Mouse (Mus musculus): Measurements from ENCODE around the gene Tbx6. TPM values are rescaled to one million over a fixed set of nuclear protein-coding genes. Genes with fewer than 3 reads are reported as not detected.

The Tbx6 gene
- polyA plus RNA-seq, 1 experiment from 2014 or later: 0.53 TPM

DNA sequence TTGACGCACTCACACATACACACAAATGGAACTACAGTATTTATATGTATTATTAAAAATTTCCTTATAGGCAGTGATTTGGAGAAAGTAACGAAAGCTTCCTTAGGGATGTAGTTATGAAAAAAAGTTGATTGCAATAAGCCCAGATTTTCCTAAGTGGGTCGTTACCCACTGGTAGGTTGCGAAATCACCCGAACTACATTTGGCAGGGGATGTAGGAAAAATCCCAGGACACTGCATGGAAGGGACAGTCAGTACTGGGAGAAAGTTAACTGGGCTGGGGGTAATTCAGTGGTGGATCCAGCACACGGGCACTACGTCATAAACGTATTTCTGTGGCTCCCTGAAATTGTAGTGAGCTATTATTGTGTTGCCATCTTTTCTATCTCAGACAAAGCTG is 35.2 kb downstream of the Tbx6 start:
- no peak for DNase-seq (ENCODE audit: low spot score)
- WGBS: 90% methylated on average over 8 of the region's 8 CpGs
- H3K36me3 ChIP-seq: no peaks in the 10 kb centered on the region
- H3K4me1 ChIP-seq: no peaks in the 10 kb centered on the region
- no peak overlapping the region for H3K4me3 ChIP-seq
- H3K27ac ChIP-seq: no peak overlapping the region
- H3K27me3 ChIP-seq (ENCODE audit: low read depth, poor library complexity, severe bottlenecking): no peaks in the 10 kb centered on the region
- H3K9me3 ChIP-seq (replicated peaks): no peaks in the 10 kb centered on the region

DNA sequence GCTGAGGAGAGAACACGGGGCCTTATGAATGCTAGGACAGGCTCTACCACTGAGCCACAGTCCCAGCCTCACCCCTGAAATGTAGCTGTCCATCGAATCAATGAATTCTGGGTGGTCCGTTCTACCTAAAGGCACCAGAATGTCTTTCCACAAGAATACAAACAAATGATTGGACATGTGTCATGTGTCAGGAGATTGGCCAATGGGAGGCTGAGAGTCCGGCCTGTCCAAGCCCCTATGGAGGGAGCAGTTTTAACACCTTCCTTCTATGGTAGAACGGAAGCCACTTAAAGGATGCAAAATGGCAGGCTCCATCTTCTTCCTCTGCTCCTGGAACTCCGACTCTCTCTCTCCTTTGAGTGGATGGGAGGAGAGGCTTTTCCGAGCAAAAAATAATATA is 36.3 kb downstream of the Tbx6 start:
- Histone ChIP-seq H3K4me3 (no peak overlapping the region), H3K27me3 (ENCODE audit: low read depth, poor library complexity, severe bottlenecking) (peaks cover 8% of the 10 kb centered on the region), H3K4me1 (peaks cover under 1% of the 10 kb centered on the region), H3K27ac (no peak overlapping the region), H3K9me3 (replicated peaks) (no peaks in the 10 kb centered on the region), H3K36me3 (no peaks in the 10 kb centered on the region)
- no peak for DNase-seq (ENCODE audit: low spot score)
- WGBS: 93% methylated on average over 7 of the region's 7 CpGs

DNA sequence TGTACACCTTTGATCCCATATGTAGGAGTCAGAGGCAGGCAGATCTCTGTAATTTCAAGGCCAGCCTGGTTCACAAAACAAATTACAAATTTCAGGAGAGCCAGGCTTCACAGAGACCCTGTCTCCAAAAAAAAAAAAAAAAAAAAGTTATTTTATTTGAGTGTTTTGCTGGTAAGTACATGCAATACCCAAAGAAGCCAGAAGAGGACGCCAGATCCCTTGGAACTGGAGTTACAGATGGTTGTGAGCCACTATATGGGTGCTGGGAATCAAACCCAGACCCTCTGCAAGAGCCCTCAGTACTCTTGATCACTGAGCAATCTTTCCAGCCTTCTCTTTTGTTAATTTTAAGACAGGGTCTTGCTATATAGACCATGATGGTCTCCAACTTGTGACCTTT is 37.5 kb downstream of the Tbx6 start:
- no peak for DNase-seq (ENCODE audit: low spot score)
- H3K4me1 ChIP-seq: peaks cover 13% of the 10 kb centered on the region
- peaks cover 21% of the 10 kb centered on the region for H3K27me3 ChIP-seq (ENCODE audit: low read depth, poor library complexity, severe bottlenecking)
- WGBS: 42% methylated on average over 1 of the region's 1 CpGs
- H3K27ac ChIP-seq: no peak overlapping the region
- no peak overlapping the region for H3K4me3 ChIP-seq
- H3K9me3 ChIP-seq (replicated peaks): no peaks in the 10 kb centered on the region
- no peaks in the 10 kb centered on the region for H3K36me3 ChIP-seq

DNA sequence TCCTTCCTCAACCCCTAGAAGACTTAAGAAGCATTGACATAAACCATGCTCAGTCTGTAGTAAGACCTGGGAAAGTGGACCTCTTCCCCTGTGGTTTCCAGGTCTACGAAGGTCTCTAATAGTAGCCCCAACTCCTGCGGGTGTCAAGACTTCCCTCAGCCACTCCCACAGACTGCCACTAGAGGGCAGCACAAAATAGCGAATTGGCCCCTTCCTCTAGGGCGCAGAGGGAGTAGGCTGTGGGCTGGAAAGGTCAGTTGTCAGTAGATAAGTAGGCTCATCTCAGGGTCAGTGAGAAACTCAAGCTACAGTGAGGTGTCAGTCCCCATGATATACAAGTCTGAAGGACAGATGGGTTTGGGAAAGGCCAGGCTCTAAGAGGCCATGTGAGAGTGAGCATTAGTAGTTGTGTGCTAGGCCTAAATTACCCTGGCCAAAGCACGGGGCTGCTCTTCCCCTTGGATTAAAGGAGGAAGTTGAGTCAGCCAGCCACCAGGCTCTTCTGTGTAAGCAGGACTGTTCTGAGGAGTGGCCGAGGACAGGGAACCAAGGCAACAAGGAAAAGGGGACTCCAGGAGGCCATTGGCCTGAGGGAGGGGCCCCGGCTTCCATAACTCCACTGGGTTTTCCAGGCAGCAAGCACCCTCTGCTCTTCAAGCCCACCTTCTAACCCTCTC is 40.7 kb downstream of the Tbx6 start:
- peaks cover 16% of the 10 kb centered on the region for H3K4me1 ChIP-seq
- H3K4me3 ChIP-seq: no peak overlapping the region
- WGBS: 23% methylated on average over 7 of the region's 7 CpGs
- no peaks in the 10 kb centered on the region for H3K36me3 ChIP-seq
- H3K27ac ChIP-seq: no peak overlapping the region
- peaks cover 38% of the 10 kb centered on the region for H3K27me3 ChIP-seq (ENCODE audit: low read depth, poor library complexity, severe bottlenecking)
- DNase-seq (ENCODE audit: low spot score): peak; percentile 88
- no peaks in the 10 kb centered on the region for H3K9me3 ChIP-seq (replicated peaks)

DNA sequence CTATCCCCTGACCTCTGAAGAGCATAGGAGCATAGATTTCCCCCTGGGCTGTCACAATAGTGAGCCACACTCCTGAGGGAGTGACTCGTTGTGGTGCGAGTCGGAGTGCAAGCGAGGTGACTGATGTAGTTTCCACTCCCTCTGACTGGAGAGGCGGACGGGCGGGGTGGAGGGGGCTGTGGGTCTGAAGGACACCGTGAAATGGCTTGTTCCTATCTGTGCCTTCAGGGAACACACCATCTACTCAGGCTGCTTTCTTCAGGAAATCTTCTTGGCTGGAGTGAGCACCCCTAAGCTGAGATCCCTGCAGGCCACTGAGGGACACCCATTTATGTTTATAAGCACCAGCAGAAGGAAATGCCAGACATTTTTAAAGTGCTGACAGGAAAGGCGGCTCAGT is 41.5 kb downstream of the Tbx6 start:
- no peaks in the 10 kb centered on the region for H3K36me3 ChIP-seq
- peaks cover 16% of the 10 kb centered on the region for H3K4me1 ChIP-seq
- peak overlapping the region; percentile 42; the same call in 1 of the 2 replicates for H3K4me3 ChIP-seq
- no peaks in the 10 kb centered on the region for H3K9me3 ChIP-seq (replicated peaks)
- no peak overlapping the region for H3K27ac ChIP-seq
- peaks cover 38% of the 10 kb centered on the region for H3K27me3 ChIP-seq (ENCODE audit: low read depth, poor library complexity, severe bottlenecking)
- no peak for DNase-seq (ENCODE audit: low spot score)
- whole genome bisulfite sequencing: 7% methylated on average over 9 of the region's 9 CpGs

DNA sequence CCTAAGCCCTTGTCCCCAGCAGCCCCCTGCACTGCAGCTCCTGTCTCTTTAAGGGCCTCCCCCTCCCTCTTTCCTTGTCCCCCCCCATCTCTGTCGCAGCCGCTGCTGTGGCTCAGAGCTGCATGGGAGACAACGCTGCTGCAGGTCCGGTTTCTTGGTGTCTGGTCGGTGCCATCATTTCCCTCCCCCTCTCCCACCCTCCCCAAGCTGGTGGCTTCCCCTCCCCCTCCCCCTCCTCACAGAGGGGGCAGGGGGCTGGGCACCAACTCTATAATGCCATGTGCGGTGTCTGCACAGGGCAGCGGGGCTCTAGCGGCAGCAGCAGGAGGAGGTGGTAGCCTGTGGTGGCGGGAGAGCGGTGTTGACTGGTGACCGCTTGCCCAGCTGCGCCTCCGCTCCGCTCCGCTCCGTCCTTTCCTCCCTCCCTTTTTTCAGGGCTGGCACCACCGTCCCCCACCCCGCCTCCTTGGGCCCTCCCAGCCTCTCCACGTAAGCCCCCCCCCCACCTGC is 42.0 kb downstream of the Tbx6 start:
- DNase-seq (ENCODE audit: low spot score): no peak
- H3K9me3 ChIP-seq (replicated peaks): no peaks in the 10 kb centered on the region
- peak overlapping the region; percentile 42 for H3K4me3 ChIP-seq
- no peak overlapping the region for H3K27ac ChIP-seq
- H3K36me3 ChIP-seq: no peaks in the 10 kb centered on the region
- 0% methylated on average over 12 of the region's 19 CpGs for WGBS
- peaks cover 38% of the 10 kb centered on the region for H3K27me3 ChIP-seq (ENCODE audit: low read depth, poor library complexity, severe bottlenecking)
- peaks cover 16% of the 10 kb centered on the region for H3K4me1 ChIP-seq

DNA sequence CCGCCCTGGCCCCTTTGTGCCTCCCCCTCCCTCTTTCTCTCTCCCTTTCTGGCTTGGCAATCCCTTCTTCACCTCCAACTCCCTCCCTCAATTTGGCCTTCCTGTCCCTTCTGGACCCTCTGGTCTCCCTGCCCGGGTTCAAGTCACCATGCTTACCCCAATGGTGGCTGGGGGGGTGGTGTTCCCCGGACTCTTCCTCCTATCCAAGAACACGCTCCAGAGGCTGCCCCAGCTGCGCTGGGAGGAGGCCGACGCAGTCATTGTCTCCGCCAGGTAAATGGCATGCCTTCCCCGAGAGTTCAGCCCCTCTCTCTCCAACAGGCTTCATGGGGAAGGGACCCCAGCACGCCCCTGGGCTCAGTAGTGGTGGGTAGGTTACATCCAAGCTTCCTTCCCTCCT is 42.7 kb downstream of the Tbx6 start:
- H3K9me3 ChIP-seq (replicated peaks): no peaks in the 10 kb centered on the region
- H3K27me3 ChIP-seq (ENCODE audit: low read depth, poor library complexity, severe bottlenecking): peaks cover 38% of the 10 kb centered on the region
- DNase-seq (ENCODE audit: low spot score): no peak
- no peak overlapping the region; the same call in 1 of the 2 replicates for H3K4me3 ChIP-seq
- 10% methylated on average over 10 of the region's 10 CpGs for WGBS
- H3K4me1 ChIP-seq: peaks cover 16% of the 10 kb centered on the region
- H3K36me3 ChIP-seq: no peaks in the 10 kb centered on the region
- H3K27ac ChIP-seq: no peak overlapping the region

DNA sequence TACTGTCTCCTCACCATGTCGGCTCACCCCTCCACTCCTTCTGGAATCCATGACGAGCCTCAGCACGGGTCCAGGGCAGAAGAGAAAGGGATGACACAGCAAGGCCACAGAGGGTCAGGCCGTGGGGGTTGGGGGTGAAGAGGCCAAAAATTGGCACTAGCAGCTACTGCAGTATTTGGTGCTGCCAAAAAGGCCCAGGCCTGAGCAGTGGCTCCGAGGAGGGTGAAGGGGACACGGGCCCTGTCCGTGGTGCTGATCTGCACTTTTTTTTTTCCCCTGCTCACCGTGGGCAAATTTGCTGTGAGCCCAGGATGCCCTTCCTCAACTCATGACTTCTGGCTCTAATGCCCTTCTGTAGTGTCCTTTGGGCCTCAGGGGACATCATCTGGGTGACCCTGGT is 44.1 kb downstream of the Tbx6 start:
- Histone ChIP-seq H3K27ac (no peak overlapping the region), H3K4me1 (peaks cover 24% of the 10 kb centered on the region), H3K27me3 (ENCODE audit: low read depth, poor library complexity, severe bottlenecking) (peaks cover 52% of the 10 kb centered on the region), H3K4me3 (no peak overlapping the region), H3K36me3 (no peaks in the 10 kb centered on the region), H3K9me3 (replicated peaks) (no peaks in the 10 kb centered on the region)
- peak; percentile 68 for DNase-seq (ENCODE audit: low spot score)
- WGBS: 21% methylated on average over 8 of the region's 8 CpGs

DNA sequence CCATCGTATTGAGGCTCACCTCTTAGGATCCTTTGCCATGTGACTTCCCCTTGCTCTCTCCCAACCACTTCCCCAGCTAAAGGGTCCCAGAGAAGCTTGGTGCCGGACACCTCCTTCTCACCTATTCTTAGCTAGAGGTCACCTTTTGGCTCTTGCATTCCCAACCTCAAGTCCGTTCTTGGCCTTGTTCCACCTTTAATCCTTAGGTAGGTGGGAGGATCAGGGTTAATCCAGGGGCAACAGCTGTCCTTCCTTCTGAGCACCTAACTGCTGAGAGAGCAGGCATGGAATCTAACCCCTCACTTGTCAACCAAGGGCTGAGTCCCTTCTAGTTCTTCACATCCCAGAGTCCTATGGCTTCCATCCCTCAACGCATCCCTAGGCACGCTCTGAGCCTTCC is 44.7 kb downstream of the Tbx6 start:
- no peak for DNase-seq (ENCODE audit: low spot score)
- Histone ChIP-seq H3K27me3 (ENCODE audit: low read depth, poor library complexity, severe bottlenecking) (peaks cover 58% of the 10 kb centered on the region), H3K4me1 (peaks cover 27% of the 10 kb centered on the region), H3K27ac (no peak overlapping the region), H3K4me3 (no peak overlapping the region), H3K9me3 (replicated peaks) (no peaks in the 10 kb centered on the region), H3K36me3 (no peaks in the 10 kb centered on the region)
- 75% methylated on average over 5 of the region's 5 CpGs for WGBS

DNA sequence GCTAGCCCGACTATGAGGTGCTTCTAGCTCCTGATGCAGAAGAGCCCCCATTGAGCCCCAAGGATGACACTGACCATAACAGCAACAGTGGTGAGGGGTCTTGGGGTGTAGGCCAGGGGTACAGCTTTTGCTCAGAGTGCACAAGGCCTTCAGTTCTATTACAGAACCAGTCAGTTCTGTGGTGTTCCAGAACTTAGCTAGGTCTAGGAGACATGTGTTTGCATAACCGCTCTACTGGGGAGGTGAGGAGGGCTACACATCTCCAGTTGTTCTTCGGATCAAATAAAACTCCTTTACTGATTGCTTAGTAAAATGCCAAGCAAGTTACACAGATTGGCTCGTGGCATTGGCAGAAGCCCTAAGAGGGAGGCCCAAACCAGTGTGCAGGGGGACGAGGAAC is 50.3 kb downstream of the Tbx6 start, which contains the start of gene 4930451I11Rik:
TSS of gene 4930451I11Rik (minus strand) at position 101 of the 400 bp plus-strand sequence.
- DNase-seq (ENCODE audit: low spot score): no peak
- H3K27me3 ChIP-seq (ENCODE audit: low read depth, poor library complexity, severe bottlenecking): peaks cover 31% of the 10 kb centered on the region
- no peaks in the 10 kb centered on the region for H3K9me3 ChIP-seq (replicated peaks)
- H3K36me3 ChIP-seq: no peaks in the 10 kb centered on the region
- peak within 1 kb of the TSS; percentile 37 for H3K4me3 ChIP-seq
- WGBS: 59% methylated on average over 5 of the region's 5 CpGs
- no peak within 1 kb of the TSS for H3K27ac ChIP-seq
- H3K4me1 ChIP-seq: peaks cover 30% of the 10 kb centered on the region

DNA sequence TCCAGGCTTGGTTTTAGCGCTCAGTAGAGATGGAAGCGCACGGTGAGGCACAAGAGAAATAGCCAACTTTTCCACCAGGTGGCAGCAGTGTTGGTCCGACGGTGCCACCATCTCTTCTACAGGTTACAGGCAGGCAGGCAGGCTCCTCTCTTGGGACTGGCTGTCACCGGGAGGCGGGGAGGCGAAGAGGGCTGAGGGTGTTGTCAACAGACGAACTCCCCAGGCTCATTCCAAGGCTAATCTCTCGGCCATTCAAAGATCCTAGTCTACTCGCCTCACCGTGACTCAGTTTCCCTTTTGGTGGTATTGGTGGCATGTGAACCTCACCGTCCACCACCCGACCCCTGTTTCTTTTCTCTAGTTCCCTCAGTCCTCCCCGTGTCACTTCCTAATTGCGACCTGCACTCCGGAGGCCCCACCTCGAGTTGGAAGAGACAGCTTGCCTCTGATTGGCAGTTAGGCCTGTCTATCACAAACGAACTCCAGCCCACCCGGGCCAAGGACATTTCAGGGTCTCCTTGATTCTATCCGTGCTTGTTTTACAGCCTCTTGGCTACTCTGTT is 50.8 kb downstream of the Tbx6 start:
- H3K27me3 ChIP-seq (ENCODE audit: low read depth, poor library complexity, severe bottlenecking): peaks cover 31% of the 10 kb centered on the region

DNA sequence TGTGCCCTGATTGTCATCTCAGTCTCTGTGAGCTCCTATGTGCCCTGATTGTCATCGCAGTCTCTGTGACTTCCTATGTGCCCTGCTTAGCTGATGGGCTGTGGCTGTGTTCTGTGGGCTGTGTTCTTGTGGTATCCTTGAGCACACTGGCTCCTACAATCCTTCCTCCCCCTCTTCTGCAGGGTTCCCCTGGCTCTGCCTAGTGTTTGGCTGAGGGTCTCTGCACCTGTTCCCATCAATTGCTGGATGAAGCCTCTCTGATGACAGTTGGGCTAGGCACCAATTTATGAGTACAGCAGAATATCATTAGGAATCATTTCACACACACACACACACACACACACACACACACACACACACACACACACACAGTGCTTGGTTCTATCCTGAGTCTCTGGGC is 52.0 kb downstream of the Tbx6 start:
- H3K27me3 ChIP-seq (ENCODE audit: low read depth, poor library complexity, severe bottlenecking): peaks cover 31% of the 10 kb centered on the region
- no peak overlapping the region for H3K27ac ChIP-seq
- no peak overlapping the region for H3K4me3 ChIP-seq
- H3K4me1 ChIP-seq: peaks cover 32% of the 10 kb centered on the region
- H3K9me3 ChIP-seq (replicated peaks): no peaks in the 10 kb centered on the region
- DNase-seq (ENCODE audit: low spot score): no peak
- no peaks in the 10 kb centered on the region for H3K36me3 ChIP-seq
- WGBS: 95% methylated on average over 1 of the region's 1 CpGs

More for the DNA sequence above, 50.8 kb downstream of the Tbx6 start:
- Histone ChIP-seq H3K27ac (no peak overlapping the region), H3K36me3 (no peaks in the 10 kb centered on the region), H3K9me3 (replicated peaks) (no peaks in the 10 kb centered on the region), H3K4me1 (peaks cover 32% of the 10 kb centered on the region), H3K4me3 (peak overlapping the region; percentile 37)
- peak; percentile 74 for DNase-seq (ENCODE audit: low spot score)
- 2% methylated on average over 21 of the region's 21 CpGs for WGBS
